Mouse (Mus musculus): ENCODE measurements around the gene Car11. TPM values are rescaled to one million over a fixed set of nuclear protein-coding genes. Genes with fewer than 3 reads are reported as not detected.

Car11 gene
- 17.8 and 42.8 TPM in 2 replicates for polyA plus RNA-seq (2012; rRNA removed; ENCODE audit: low replicate concordance)

GRCm38 (mm10) chr7:45699523-45700141 is at the start of gene Car11:
TSS of gene Car11 (plus strand) at chr7:45699843.

GRCm38 (mm10) chr7:45666161-45666560 is 33.5 kb upstream of the Car11 start, which contains the start of gene Fut2:
TSS of gene Fut2 (minus strand) at chr7:45666394.

GRCm38 (mm10) chr7:45683396-45684050 is 16.1 kb upstream of the Car11 start, which contains the start of gene Ntn5:
TSS of gene Ntn5 (plus strand) at chr7:45684022.

GRCm38 (mm10) chr7:45693921-45694591 is 5.6 kb upstream of the Car11 start, which contains the start of gene Sec1:
TSS of gene Sec1 (minus strand) at chr7:45694402.

GRCm38 (mm10) chr7:45704730-45705442 is 5.2 kb downstream of the Car11 start, which contains the start of gene Dbp:
TSS of gene Dbp (plus strand) at chr7:45705088.

GRCm38 (mm10) chr7:45715090-45715708 is 15.6 kb downstream of the Car11 start, which contains the start of gene Rpl18:
TSS of gene Rpl18 (plus strand) at chr7:45715457.

GRCm38 (mm10) chr7:45717918-45718297 is 18.3 kb downstream of the Car11 start, which contains the start of gene Sphk2:
TSS of gene Sphk2 (minus strand) at chr7:45718002.

GRCm38 (mm10) chr7:45720413-45721233 is 21.0 kb downstream of the Car11 start, which contains the start of gene Fam83e:
TSS of gene Fam83e (plus strand) at chr7:45721212.

GRCm38 (mm10) chr7:45725713-45726112 is 26.1 kb downstream of the Car11 start, which contains the start of gene Spaca4:
TSS of gene Spaca4 (minus strand) at chr7:45725813.

Other genes with a start within 250 kb of the Car11 start
- 2,999 and 3,958 TPM in 2 replicates for gene Ftl1, start 240.0 kb upstream of the Car11 start, polyA plus RNA-seq (2012; rRNA removed; ENCODE audit: low replicate concordance)
- gene Bax, start 232.9 kb upstream of the Car11 start, polyA plus RNA-seq (2012; rRNA removed; ENCODE audit: low replicate concordance): 94.4 and 133 TPM in 2 replicates
- gene Tulp2, start 218.0 kb upstream of the Car11 start, polyA plus RNA-seq (2012; rRNA removed; ENCODE audit: low replicate concordance): 0.20 and 0.76 TPM in 2 replicates
- gene Gm45808, start 213.0 kb upstream of the Car11 start, polyA plus RNA-seq (2012; rRNA removed; ENCODE audit: low replicate concordance): 5.0 and 20.5 TPM in 2 replicates
- gene Dhdh, start 211.0 kb upstream of the Car11 start, polyA plus RNA-seq (2012; rRNA removed; ENCODE audit: low replicate concordance): 21.6 and 53.7 TPM in 2 replicates
- 427 and 466 TPM in 2 replicates for gene Nucb1, start 189.4 kb upstream of the Car11 start, polyA plus RNA-seq (2012; rRNA removed; ENCODE audit: low replicate concordance)
- gene Ppp1r15a, start 173.6 kb upstream of the Car11 start, polyA plus RNA-seq (2012; rRNA removed; ENCODE audit: low replicate concordance): 26.7 and 32.6 TPM in 2 replicates
- 12.8 and 21.4 TPM in 2 replicates for gene Plekha4, start 173.5 kb upstream of the Car11 start, polyA plus RNA-seq (2012; rRNA removed; ENCODE audit: low replicate concordance)
- 3.1 and 7.0 TPM in 2 replicates for gene Hsd17b14, start 144.9 kb upstream of the Car11 start, polyA plus RNA-seq (2012; rRNA removed; ENCODE audit: low replicate concordance)
- gene Bcat2, start 129.7 kb upstream of the Car11 start, polyA plus RNA-seq (2012; rRNA removed; ENCODE audit: low replicate concordance): 143 and 215 TPM in 2 replicates
- 0.78 and 1.8 TPM in 2 replicates for gene Fgf21, start 84.4 kb upstream of the Car11 start, polyA plus RNA-seq (2012; rRNA removed; ENCODE audit: low replicate concordance)
- gene Fut1, start 82.6 kb upstream of the Car11 start, polyA plus RNA-seq (2012; rRNA removed; ENCODE audit: low replicate concordance): 0.07 and 0.24 TPM in 2 replicates
- 0.41 and 1.0 TPM in 2 replicates for gene Izumo1, start 78.0 kb upstream of the Car11 start, polyA plus RNA-seq (2012; rRNA removed; ENCODE audit: low replicate concordance)
- gene Rasip1, start 72.4 kb upstream of the Car11 start, polyA plus RNA-seq (2012; rRNA removed; ENCODE audit: low replicate concordance): 38.6 and 65.4 TPM in 2 replicates
- 7.2 and 11.2 TPM in 2 replicates for gene Mamstr, start 59.9 kb upstream of the Car11 start, polyA plus RNA-seq (2012; rRNA removed; ENCODE audit: low replicate concordance)
- gene Fut2, start 33.4 kb upstream of the Car11 start, polyA plus RNA-seq (2012; rRNA removed; ENCODE audit: low replicate concordance): 0.03 and 21.7 TPM in 2 replicates
- not detected in 2 replicates for gene Ntn5, start 15.8 kb upstream of the Car11 start, polyA plus RNA-seq (2012; rRNA removed; ENCODE audit: low replicate concordance)
- 0.23 and 0.30 TPM in 2 replicates for gene Sec1, start 5.4 kb upstream of the Car11 start, polyA plus RNA-seq (2012; rRNA removed; ENCODE audit: low replicate concordance)
- gene Dbp, start 5.2 kb downstream of the Car11 start, polyA plus RNA-seq (2012; rRNA removed; ENCODE audit: low replicate concordance): 63.6 and 77.9 TPM in 2 replicates
- gene Rpl18, start 15.6 kb downstream of the Car11 start, polyA plus RNA-seq (2012; rRNA removed; ENCODE audit: low replicate concordance): 753 and 1,942 TPM in 2 replicates
- gene Sphk2, start 18.2 kb downstream of the Car11 start, polyA plus RNA-seq (2012; rRNA removed; ENCODE audit: low replicate concordance): 36.9 and 48.7 TPM in 2 replicates
- 0.42 and 0.51 TPM in 2 replicates for gene Fam83e, start 21.4 kb downstream of the Car11 start, polyA plus RNA-seq (2012; rRNA removed; ENCODE audit: low replicate concordance)
- not detected in 2 replicates for gene Spaca4, start 26.0 kb downstream of the Car11 start, polyA plus RNA-seq (2012; rRNA removed; ENCODE audit: low replicate concordance)
- gene Lmtk3, start 83.9 kb downstream of the Car11 start, polyA plus RNA-seq (2012; rRNA removed; ENCODE audit: low replicate concordance): 0.63 and 25.3 TPM in 2 replicates
- 0.23 and 2.8 TPM in 2 replicates for gene Sult2b1, start 84.8 kb downstream of the Car11 start, polyA plus RNA-seq (2012; rRNA removed; ENCODE audit: low replicate concordance)
- gene Cyth2, start 114.7 kb downstream of the Car11 start, polyA plus RNA-seq (2012; rRNA removed; ENCODE audit: low replicate concordance): 51.8 and 57.9 TPM in 2 replicates
- 4.8 and 23.1 TPM in 2 replicates for gene Kcnj14, start 124.9 kb downstream of the Car11 start, polyA plus RNA-seq (2012; rRNA removed; ENCODE audit: low replicate concordance)
- gene Grwd1, start 131.1 kb downstream of the Car11 start, polyA plus RNA-seq (2012; rRNA removed; ENCODE audit: low replicate concordance): 14.7 and 32.7 TPM in 2 replicates
- gene Kdelr1, start 172.9 kb downstream of the Car11 start, polyA plus RNA-seq (2012; rRNA removed; ENCODE audit: low replicate concordance): 371 and 393 TPM in 2 replicates
- 1.1 and 6.1 TPM in 2 replicates for gene Grin2d, start 178.5 kb downstream of the Car11 start, polyA plus RNA-seq (2012; rRNA removed; ENCODE audit: low replicate concordance)
- 0.19 TPM in 1 of 2 replicates, not detected in the other for gene Syngr4, start 196.9 kb downstream of the Car11 start, polyA plus RNA-seq (2012; rRNA removed; ENCODE audit: low replicate concordance)
- 85.1 and 137 TPM in 2 replicates for gene Tmem143, start 197.1 kb downstream of the Car11 start, polyA plus RNA-seq (2012; rRNA removed; ENCODE audit: low replicate concordance)
- gene Emp3, start 221.6 kb downstream of the Car11 start, polyA plus RNA-seq (2012; rRNA removed; ENCODE audit: low replicate concordance): 179 and 360 TPM in 2 replicates
- 4.2 and 9.5 TPM in 2 replicates for gene Ccdc114, start 224.2 kb downstream of the Car11 start, polyA plus RNA-seq (2012; rRNA removed; ENCODE audit: low replicate concordance)

Measured in subcutaneous adipose tissue, adult 2 months (tissue).